Mouse (Mus musculus) Patski (cell line): Measurements from ENCODE around the gene Drg1. TPM values are rescaled to one million over a fixed set of nuclear protein-coding genes. Genes with fewer than 3 reads are reported as not detected.
A peak's percentile ranks its signal among the peaks of the same experiment; 100 is the strongest.

ENCODE experiments used
- ATAC-seq: fragments of 100-300 bp; one replicate; pipeline ENCODE4 v1.8.0; 2021
- CTCF ChIA-PET: fragments of 350-600 bp; sonication (Branson Sonifier 250); formaldehyde crosslinking; loops from one replicate; lab custom pipeline; 2022; ENCODE audit warnings: inconsistent platforms; lab: Charles Lee
- POLR2A ChIA-PET: fragments of 350-600 bp; sonication (Branson Sonifier 250); formaldehyde crosslinking; loops from one replicate; lab custom pipeline; 2022; ENCODE audit warnings: antibody characterized with exemption, inconsistent platforms; lab: Charles Lee
- DNase-seq: peaks from one replicate; pipeline ENCODE4 v3.0.0-alpha.2; 2011; ENCODE audit warnings: low read depth, low spot score
- H3K27me3 ChIP-seq: fragments of 371-371 bp; one replicate; pipeline ENCODE4 v1.5.1; 2021
- CTCF ChIP-seq: fragments of 100-300 bp; IDR thresholded peaks from one replicate; pipeline ENCODE4 v1.5.1; 2021
- in situ Hi-C: fragments of 300-500 bp; cut with MboI; formaldehyde crosslinking; loops from 3 replicates; pipeline ENCODE4 v1.11.1; 2018; ENCODE audit warnings: low pct_unique_long_range_greater_than_20kb, mixed read lengths
- polyA plus RNA-seq: library from polyadenylated mRNA; unstranded; gene quantifications from one replicate; pipeline ENCODE4 v1.2.3, GENCODE M21; 2021

Gene Drg1
- polyA plus RNA-seq, 1 experiment from 2014 or later: 137 TPM

GRCm38 (mm10) chr11:3242395-3242794, 23.8 kb downstream of the Drg1 start:
- ChIA-PET POLR2A (interaction anchor here (1.2 kb wide), 1 partner anchor 38 kb away, joined by 6 read pairs; no protein-coding TSS in a partner anchor), CTCF (interaction anchor here (1.1 to 2.3 kb wide), 2 partner anchors 19 to 34 kb away, joined by 3 to 6 read pairs; no protein-coding TSS in a partner anchor)
- in situ Hi-C loops: no loop called here
- ATAC-seq: no peak
- no peak for TF ChIP-seq CTCF
- no peak for DNase-seq
- no peaks in the 10 kb centered on the region for H3K27me3 ChIP-seq

DNA sequence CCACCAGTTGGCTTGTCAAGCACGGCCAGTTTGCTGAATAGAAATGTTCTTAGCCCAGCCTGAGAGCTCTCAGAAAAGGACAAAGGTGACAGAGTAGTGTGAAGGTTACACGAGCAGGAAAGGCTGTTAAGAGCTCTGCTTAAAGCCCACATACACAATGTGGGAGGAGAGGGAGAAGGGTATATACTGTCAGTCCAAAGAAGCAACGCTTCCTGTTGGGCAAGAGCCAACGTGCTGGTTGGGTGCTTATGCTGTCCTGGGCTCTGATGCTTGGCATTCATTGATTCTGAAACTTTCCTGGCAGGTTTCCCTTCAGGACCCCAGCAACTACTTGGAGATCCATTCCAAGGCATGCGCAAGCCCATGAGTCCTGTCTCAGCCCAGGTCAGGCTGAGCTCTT, 30.9 kb downstream of the Drg1 start:
- no peak for TF ChIP-seq CTCF
- H3K27me3 ChIP-seq: no peaks in the 10 kb centered on the region
- ChIA-PET POLR2A (interaction anchor here (1.0 kb wide), 2 partner anchors 8 to 10 kb away, joined by 3 to 4 read pairs; no protein-coding TSS in a partner anchor), CTCF (interaction anchor here (1.0 to 2.7 kb wide), 3 partner anchors 9 to 18 kb away, joined by 3 to 19 read pairs (median 4); no protein-coding TSS in a partner anchor)
- DNase-seq (no peak), ATAC-seq (no peak)
- in situ Hi-C loops: no loop called here

GRCm38 (mm10) chr11:3233704-3234103, 32.5 kb downstream of the Drg1 start:
- CTCF ChIA-PET: interaction anchor here (2.7 kb wide), 1 partner anchor 11 kb away, joined by 19 read pairs; no protein-coding TSS in a partner anchor
- ATAC-seq (no peak), DNase-seq (no peak)
- H3K27me3 ChIP-seq: no peaks in the 10 kb centered on the region
- in situ Hi-C loops: no loop called here
- POLR2A ChIA-PET: interaction anchor here (0.6 to 1.4 kb wide), 3 partner anchors 29 to 357 kb away, joined by 3 to 4 read pairs (median 3); no protein-coding TSS in a partner anchor
- no peak for TF ChIP-seq CTCF

GRCm38 (mm10) chr11:3232248-3232647, 34.0 kb downstream of the Drg1 start:
- no peak for TF ChIP-seq CTCF
- in situ Hi-C loops: no loop called here
- ChIA-PET CTCF (interaction anchor here (1.0 to 1.9 kb wide), 2 partner anchors 9 to 13 kb away, joined by 4 to 5 read pairs; no protein-coding TSS in a partner anchor), POLR2A (no interaction called here)
- ATAC-seq (no peak), DNase-seq (no peak)
- H3K27me3 ChIP-seq: no peaks in the 10 kb centered on the region

- H3K27me3 ChIP-seq: no peaks in the 10 kb centered on the region
- ChIA-PET CTCF (interaction anchor here (1.6 kb wide), 1 partner anchor 8 kb away, joined by 4 read pairs; no protein-coding TSS in a partner anchor), POLR2A (no interaction called here)
- in situ Hi-C loops: no loop called here
- ATAC-seq: no peak
- DNase-seq: no peak
- TF ChIP-seq CTCF: no peak
Measured at GRCm38 (mm10) chr11:3227113-3227512, 39.1 kb downstream of the Drg1 start.

GRCm38 (mm10) chr11:3223105-3223504, 43.1 kb downstream of the Drg1 start:
- in situ Hi-C loops: no loop called here
- POLR2A ChIA-PET: interaction anchor here (1.2 kb wide), 1 partner anchor 22 kb away, joined by 3 read pairs; no protein-coding TSS in a partner anchor
- H3K27me3 ChIP-seq: no peaks in the 10 kb centered on the region
- TF ChIP-seq CTCF: peak; percentile 46
- DNase-seq (no peak), ATAC-seq (no peak)
- CTCF ChIA-PET: interaction anchor here (1.0 to 1.8 kb wide), 2 partner anchors 20 to 24 kb away, joined by 3 to 5 read pairs; no protein-coding TSS in a partner anchor

- DNase-seq (no peak), ATAC-seq (no peak)
- ChIA-PET CTCF (no interaction called here), POLR2A (no interaction called here)
- no peak for TF ChIP-seq CTCF
- H3K27me3 ChIP-seq: no peaks in the 10 kb centered on the region
- in situ Hi-C loops: no loop called here
Measured at GRCm38 (mm10) chr11:3212526-3212925, 53.7 kb downstream of the Drg1 start.

- CTCF ChIA-PET: interaction anchor here (1.0 to 2.3 kb wide), 3 partner anchors 14 to 108 kb away, joined by 3 to 7 read pairs (median 3); partner anchors contain the start of gene Sfi1
- no peak for DNase-seq
- no peak for ATAC-seq
- in situ Hi-C loops: no loop called here
- H3K27me3 ChIP-seq: no peaks in the 10 kb centered on the region
- no peak for TF ChIP-seq CTCF
- POLR2A ChIA-PET: interaction anchor here (0.6 to 1.0 kb wide), 3 partner anchors 39 to 56 kb away, joined by 3 to 4 read pairs (median 3); no protein-coding TSS in a partner anchor
Measured at GRCm38 (mm10) chr11:3206783-3207182, 59.4 kb downstream of the Drg1 start.

DNA sequence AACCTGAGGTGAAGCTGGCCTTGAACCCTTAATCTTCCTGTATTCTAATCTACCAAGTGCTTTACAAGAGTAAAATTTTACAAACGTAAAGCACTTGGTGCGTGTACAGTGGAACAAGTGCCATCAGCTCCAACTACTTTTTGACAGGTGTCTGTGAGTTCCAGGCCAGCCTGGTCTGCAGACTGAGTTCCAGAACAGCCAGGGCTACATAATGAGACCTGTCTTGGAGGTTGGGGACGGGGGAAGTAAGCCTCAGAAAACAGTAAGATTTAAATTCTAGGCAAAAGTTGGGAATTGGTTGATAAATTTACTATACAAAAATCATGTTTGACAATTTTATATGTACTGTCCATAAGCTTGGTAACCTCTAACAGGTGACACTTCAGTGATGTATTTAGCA, 61.0 kb downstream of the Drg1 start:
- H3K27me3 ChIP-seq: no peaks in the 10 kb centered on the region
- DNase-seq (no peak), ATAC-seq (no peak)
- ChIA-PET POLR2A (interaction anchor here (0.7 kb wide), 1 partner anchor 169 kb away, joined by 4 read pairs; no protein-coding TSS in a partner anchor), CTCF (interaction anchor here (0.7 to 2.3 kb wide), 4 partner anchors 13 to 28 kb away, joined by 3 to 7 read pairs (median 3); partner anchors contain the start of gene Sfi1)
- in situ Hi-C loops: no loop called here
- no peak for TF ChIP-seq CTCF

GRCm38 (mm10) chr11:3203771-3204170, 62.4 kb downstream of the Drg1 start:
- no peak for TF ChIP-seq CTCF
- in situ Hi-C loops: no loop called here
- POLR2A ChIA-PET: interaction anchor here (0.6 to 1.6 kb wide), 7 partner anchors 14 to 87 kb away, joined by 3 to 6 read pairs (median 3); partner anchors contain the start of gene Drg1
- CTCF ChIA-PET: interaction anchor here (1.5 kb wide), 1 partner anchor 34 kb away, joined by 3 read pairs; no protein-coding TSS in a partner anchor
- no peaks in the 10 kb centered on the region for H3K27me3 ChIP-seq
- no peak for DNase-seq
- ATAC-seq: no peak
